Mouse (Mus musculus) ES-Bruce4 (cell line): Measurements from ENCODE around the gene Ttll5. TPM values are rescaled to one million over a fixed set of nuclear protein-coding genes. Genes with fewer than 3 reads are reported as not detected.

Experiments used
- H3K27ac ChIP-seq: 2 replicates; pipeline ENCODE4 v1.5.1; 2012; ENCODE audit warnings: low read length, inconsistent platforms; ENCODE audit not compliant: insufficient read depth
- H3K27me3 ChIP-seq: 2 replicates; pipeline ENCODE4 v1.6.1; 2012; ENCODE audit warnings: mild to moderate bottlenecking, low read length, inconsistent platforms; ENCODE audit not compliant: control insufficient read depth, poor library complexity, insufficient read depth, severe bottlenecking
- H3K36me3 ChIP-seq: 2 replicates; pipeline ENCODE4 v1.6.1; 2012; ENCODE audit warnings: inconsistent platforms, mild to moderate bottlenecking, low read length, moderate library complexity; ENCODE audit not compliant: control insufficient read depth, poor library complexity, insufficient read depth, severe bottlenecking
- H3K4me1 ChIP-seq: one replicate; pipeline ENCODE4 v1.8.1; 2011; ENCODE audit warnings: low read length; ENCODE audit not compliant: control insufficient read depth, insufficient read depth
- H3K4me3 ChIP-seq: 2 replicates; pipeline ENCODE4 v1.5.1; 2011; ENCODE audit warnings: low read depth, mild to moderate bottlenecking, low read length
- H3K9ac ChIP-seq: 2 replicates; pipeline ENCODE4 v1.6.1; 2012; ENCODE audit warnings: low read depth, mild to moderate bottlenecking, inconsistent platforms; ENCODE audit not compliant: poor library complexity, severe bottlenecking
- H3K9me3 ChIP-seq: replicated peaks from 2 replicates; pipeline ENCODE4 v1.6.1; 2012; ENCODE audit warnings: mild to moderate bottlenecking, low read length, inconsistent platforms; ENCODE audit not compliant: control insufficient read depth, poor library complexity, insufficient read depth, severe bottlenecking
- CTCF ChIP-seq: IDR thresholded peaks from one replicate; pipeline ENCODE4 v1.8.1; 2011; ENCODE audit warnings: low read depth, low read length
- EP300 ChIP-seq: IDR thresholded peaks from 2 replicates; pipeline ENCODE4 v1.6.1; 2011; ENCODE audit warnings: low read depth, low read length; ENCODE audit not compliant: insufficient read depth
- POLR2A ChIP-seq: IDR thresholded peaks from one replicate; pipeline ENCODE4 v1.8.1; 2011; ENCODE audit warnings: low read length; ENCODE audit not compliant: insufficient read depth
- polyA plus RNA-seq: library from polyadenylated mRNA; stranded (reverse); fragments of >200 nt; gene quantifications from 2 replicates; pipeline ENCODE4 v1.2.4, GENCODE M21; 2011; ENCODE audit warnings: low read depth; ENCODE audit not compliant: missing spikeins, insufficient read depth, insufficient read length

The Ttll5 gene
- polyA plus RNA-seq, 1 experiment: 19.4 TPM

DNA sequence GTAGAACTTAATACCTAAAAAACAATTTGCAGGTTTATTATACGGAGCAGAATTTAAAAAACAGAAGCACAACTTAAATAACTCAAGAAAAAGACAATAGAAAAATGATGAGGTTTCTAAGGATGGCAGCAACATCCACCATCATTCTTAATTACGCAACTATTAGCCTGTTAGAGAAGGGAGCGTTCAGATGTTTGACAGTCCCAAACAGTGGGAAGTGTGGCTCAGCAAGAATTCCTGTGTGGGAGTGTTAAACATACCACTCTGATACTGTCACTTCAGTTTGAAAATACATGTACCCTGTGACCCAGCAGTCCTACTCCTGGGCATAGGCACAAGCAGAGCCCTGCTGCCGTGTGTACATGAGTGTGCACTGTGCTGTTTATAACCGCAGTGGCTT, 112.9 kb downstream of the Ttll5 start:
- Histone ChIP-seq H3K9ac (no peak overlapping the region), H3K36me3 (no peaks in the 10 kb centered on the region), H3K27ac (no peak overlapping the region), H3K27me3 (no peaks in the 10 kb centered on the region), H3K4me3 (no peak overlapping the region), H3K4me1 (no peaks in the 10 kb centered on the region), H3K9me3 (no peaks in the 10 kb centered on the region)
- TF ChIP-seq EP300 (no peak), CTCF (no peak), POLR2A (no peak)

DNA sequence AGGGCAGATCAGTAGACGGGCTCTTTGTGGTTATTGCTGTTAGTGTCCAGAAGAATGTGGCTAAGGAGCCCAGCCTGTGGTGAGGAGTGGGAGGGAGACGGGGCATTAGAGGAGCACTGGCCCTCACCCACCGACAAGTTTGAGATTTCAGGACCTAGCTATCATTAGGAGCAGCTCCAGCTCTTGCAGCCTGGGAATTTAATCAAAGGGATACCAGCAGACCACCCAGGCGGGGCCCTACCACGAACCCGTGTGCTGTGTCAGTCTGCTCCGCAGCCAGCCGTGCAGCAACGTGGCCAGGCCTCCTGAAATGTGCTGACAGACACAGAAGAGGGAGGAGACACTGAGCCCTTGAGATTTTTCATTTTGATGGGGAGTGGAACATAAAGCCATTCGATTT, 119.0 kb downstream of the Ttll5 start:
- no peaks in the 10 kb centered on the region for H3K9me3 ChIP-seq
- no peaks in the 10 kb centered on the region for H3K27me3 ChIP-seq
- H3K9ac ChIP-seq: no peak overlapping the region
- TF ChIP-seq POLR2A: no peak
- TF ChIP-seq CTCF: no peak
- TF ChIP-seq EP300: no peak
- H3K4me1 ChIP-seq: peaks cover 1% of the 10 kb centered on the region
- H3K36me3 ChIP-seq: no peaks in the 10 kb centered on the region
- H3K4me3 ChIP-seq: no peak overlapping the region
- no peak overlapping the region for H3K27ac ChIP-seq

DNA sequence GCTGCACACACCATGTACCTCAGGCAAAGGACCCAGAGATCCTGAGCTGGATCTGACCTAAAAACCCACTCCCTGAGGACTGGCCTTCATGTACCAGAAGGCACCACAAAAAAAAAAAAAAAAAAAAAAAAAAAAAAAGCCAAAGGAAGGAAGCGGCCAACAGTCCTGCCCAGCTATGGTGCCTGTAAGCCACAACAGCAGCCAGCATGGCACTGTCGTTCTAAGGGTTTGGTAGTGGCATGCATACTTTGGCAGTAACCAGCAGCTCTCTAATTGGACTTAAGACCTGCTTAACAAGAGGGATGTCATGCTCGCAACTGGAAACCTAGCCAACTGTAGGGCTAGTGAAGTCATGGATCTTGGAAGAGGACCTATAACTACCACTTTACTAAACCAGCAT, 120.0 kb downstream of the Ttll5 start:
- H3K9ac ChIP-seq: no peak overlapping the region
- H3K4me3 ChIP-seq: no peak overlapping the region
- no peak overlapping the region for H3K27ac ChIP-seq
- H3K36me3 ChIP-seq: no peaks in the 10 kb centered on the region
- TF ChIP-seq EP300 (no peak), POLR2A (no peak), CTCF (no peak)
- peaks cover 5% of the 10 kb centered on the region for H3K4me1 ChIP-seq
- H3K9me3 ChIP-seq: no peaks in the 10 kb centered on the region
- H3K27me3 ChIP-seq: no peaks in the 10 kb centered on the region

DNA sequence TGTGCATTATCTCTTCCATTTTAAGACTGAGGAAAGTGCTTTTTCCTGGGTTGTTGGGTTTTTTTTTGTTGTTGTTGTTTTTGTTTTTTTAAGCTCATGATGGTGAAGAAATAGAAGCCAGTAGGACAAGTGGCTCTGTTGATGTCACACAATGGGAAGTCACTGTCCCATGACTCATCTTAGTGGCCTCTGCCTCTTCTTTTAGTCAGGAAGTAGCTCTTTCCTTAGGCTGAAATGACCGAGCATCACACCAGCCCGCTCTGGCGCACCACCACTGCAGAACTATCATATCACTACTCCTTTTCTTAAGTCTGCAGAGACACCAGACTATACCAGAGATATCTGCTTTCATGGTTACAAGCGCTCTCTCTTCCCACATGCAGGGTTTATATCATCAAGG, 122.7 kb downstream of the Ttll5 start:
- TF ChIP-seq CTCF (no peak), EP300 (no peak), POLR2A (no peak)
- no peak overlapping the region for H3K9ac ChIP-seq
- H3K36me3 ChIP-seq: 0 out of 2 replicates have a peak, but pooled peaks cover 2% of the 10 kb centered on the region

DNA sequence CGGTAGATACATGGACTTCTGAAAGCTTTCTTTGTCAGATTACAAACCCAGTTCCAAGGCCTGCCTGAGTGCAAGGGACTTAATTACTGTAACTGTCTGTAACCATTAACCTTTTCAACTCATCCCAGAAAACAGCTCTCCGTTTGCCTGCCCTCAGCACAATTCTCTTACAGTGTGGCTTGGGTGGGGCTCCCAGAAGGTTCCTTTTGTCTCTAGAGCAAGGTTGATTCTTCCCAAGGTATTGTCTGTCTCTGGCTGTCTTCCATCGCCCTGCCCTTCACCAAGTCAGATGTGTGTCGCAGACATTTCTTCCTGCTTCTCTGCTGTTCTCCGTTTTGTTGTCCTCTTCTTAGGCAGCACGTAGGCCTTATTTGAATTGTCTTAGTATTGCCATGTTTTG, 125.2 kb downstream of the Ttll5 start:
- Histone ChIP-seq H3K4me1 (peaks cover 5% of the 10 kb centered on the region), H3K27ac (peak overlapping the region; percentile 46), H3K9ac (no peak overlapping the region), H3K36me3 (0 out of 2 replicates have a peak, but pooled peaks cover 2% of the 10 kb centered on the region), H3K9me3 (no peaks in the 10 kb centered on the region), H3K4me3 (no peak overlapping the region), H3K27me3 (no peaks in the 10 kb centered on the region)
- TF ChIP-seq POLR2A: no peak
- TF ChIP-seq CTCF: no peak
- no peak for TF ChIP-seq EP300

More for the DNA sequence above, 122.7 kb downstream of the Ttll5 start:
- Histone ChIP-seq H3K27ac (no peak overlapping the region), H3K9me3 (no peaks in the 10 kb centered on the region), H3K27me3 (no peaks in the 10 kb centered on the region), H3K4me3 (no peak overlapping the region), H3K4me1 (peaks cover 5% of the 10 kb centered on the region)

DNA sequence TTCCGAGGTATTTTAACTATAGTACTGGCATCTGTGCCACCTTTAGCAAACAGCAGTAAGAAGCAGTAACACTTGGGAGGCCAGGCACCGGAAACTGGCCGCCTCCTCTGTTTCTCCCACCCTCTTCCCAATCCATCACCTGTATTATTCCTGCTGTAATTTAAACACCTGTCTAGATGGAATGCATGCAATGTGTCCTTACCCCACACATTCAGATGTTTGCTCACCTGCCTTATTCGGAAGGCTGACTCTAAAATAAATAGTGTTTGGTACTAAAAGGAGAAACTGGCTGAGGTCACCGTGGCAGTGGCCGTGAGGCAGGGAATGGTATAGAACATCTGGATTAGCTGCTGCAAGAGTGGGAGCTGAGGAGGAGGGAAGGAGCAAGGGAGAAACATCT, 125.9 kb downstream of the Ttll5 start:
- Histone ChIP-seq H3K27ac (no peak overlapping the region), H3K4me3 (no peak overlapping the region)

More for the DNA sequence above, 125.9 kb downstream of the Ttll5 start:
- H3K9ac ChIP-seq: no peak overlapping the region
- 0 out of 2 replicates have a peak, but pooled peaks cover 2% of the 10 kb centered on the region for H3K36me3 ChIP-seq
- H3K4me1 ChIP-seq: peaks cover 5% of the 10 kb centered on the region
- no peaks in the 10 kb centered on the region for H3K9me3 ChIP-seq
- H3K27me3 ChIP-seq: no peaks in the 10 kb centered on the region
- no peak for TF ChIP-seq CTCF
- TF ChIP-seq POLR2A: no peak
- no peak for TF ChIP-seq EP300
